Mouse (Mus musculus) urinary bladder, postnatal 36 days (tissue): ENCODE measurements around the gene Mmab.

Source experiments
- DNase-seq, 2 experiments: peaks; one replicate each; pipeline ENCODE4 v3.0.0; 2022; ENCODE audit warnings: low spot score in 2 of 2, mixed read lengths in 1 of 2

The Mmab gene

DNA sequence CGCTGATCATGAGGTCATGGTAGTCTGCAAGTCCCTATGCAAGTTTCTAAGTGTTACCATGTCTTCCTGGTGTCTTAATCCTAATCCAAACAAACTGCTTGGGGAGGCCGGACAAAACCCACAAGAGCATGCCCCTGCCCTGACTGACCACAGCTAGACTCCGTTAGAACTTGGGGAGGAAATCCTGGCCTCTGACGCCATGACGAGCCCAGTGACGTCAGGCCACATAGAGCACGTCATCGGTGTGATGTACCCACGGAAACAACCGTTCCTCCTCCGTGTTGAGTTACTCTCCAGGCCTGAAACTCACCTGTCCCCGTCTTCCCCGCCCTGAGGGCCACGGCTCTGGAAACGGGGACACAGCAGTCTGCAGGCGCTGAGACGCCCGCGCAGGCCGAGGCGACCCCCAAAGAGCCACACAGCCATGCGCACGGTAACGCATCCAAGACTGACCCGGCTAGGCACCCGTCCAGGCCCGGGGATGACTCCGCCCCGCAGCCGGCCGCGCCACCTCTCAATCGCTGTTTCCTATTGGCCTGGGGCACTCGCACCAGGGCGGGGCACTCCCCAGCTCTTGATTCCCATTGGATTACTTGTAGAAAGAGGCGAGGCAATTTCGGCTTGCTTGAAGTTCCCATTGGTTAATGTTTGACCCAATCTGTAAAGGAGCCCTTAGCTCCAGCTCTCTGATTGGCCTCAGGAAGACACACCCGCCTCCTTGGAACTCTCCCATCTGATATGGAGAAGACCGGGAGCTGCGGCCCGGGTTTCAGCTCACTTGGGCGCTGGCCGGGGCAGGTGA, at the start of gene Mmab, which contains the start of gene Mvk:
Gene Mmab, minus strand, starts transcription at position 495 of the 802 bp plus-strand sequence.
Gene Mvk, plus strand, starts transcription at position 704 of the 802 bp plus-strand sequence.
- peak; percentile 96 to 98 for DNase-seq

DNA sequence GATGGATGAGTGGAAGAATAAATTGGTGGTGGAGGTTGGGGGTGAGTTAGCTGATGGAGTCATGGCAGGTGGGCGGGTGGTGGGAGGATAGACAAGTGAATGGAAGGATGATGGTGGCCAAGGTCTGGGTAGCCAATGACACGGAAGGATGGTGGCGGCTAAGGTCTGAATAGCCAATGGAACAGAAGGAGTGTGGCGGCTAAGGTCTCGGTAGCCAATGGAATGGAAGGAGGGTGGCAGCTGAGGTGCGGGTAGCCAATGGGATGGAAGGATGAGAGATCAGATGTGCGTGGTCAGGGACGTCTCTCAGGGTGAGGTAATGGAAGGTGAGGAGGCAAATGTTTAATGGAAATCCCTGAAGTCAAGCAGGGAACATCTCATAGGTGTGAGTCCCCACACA, 46.4 kb upstream of the Mmab start:
- DNase-seq: no peak

DNA sequence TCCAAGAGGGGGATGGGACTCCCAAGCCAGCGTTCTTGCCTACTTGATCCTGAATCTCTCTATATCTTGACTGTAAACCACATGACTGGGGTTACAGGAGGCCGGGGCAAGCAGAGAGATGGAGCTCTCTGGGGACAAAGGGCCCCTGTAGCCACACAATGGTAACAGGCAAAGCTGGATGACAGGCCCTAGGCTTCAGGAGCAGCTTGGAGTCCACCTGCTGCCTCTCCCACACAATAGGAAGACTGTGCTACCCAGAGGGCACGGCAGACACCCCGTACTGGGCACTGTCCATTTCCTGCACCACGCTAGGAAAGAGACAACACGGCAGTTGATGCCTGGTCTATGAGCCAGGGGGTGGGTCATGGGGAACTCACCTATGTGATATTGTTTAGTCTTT, 45.7 kb upstream of the Mmab start:
- no peak for DNase-seq

DNA sequence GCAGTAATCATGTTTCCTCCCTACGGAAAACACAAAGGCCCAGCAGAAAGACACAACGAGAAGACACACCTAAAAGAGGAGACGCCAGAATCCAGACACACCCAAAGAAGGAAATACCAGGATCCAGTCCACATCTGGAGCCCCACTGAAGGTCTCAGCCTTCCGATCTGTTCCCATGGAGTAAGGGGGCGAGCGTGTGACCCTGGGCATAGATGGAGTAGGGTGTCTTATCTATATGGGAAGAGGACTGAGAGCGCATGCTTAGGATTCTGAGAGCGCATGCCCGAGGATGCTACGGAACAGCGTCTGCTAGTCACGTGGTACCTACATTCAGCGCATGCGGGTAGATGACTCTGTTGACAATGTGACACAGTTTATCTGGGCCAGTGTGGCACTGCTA, 41.8 kb upstream of the Mmab start:
- no peak for DNase-seq

DNA sequence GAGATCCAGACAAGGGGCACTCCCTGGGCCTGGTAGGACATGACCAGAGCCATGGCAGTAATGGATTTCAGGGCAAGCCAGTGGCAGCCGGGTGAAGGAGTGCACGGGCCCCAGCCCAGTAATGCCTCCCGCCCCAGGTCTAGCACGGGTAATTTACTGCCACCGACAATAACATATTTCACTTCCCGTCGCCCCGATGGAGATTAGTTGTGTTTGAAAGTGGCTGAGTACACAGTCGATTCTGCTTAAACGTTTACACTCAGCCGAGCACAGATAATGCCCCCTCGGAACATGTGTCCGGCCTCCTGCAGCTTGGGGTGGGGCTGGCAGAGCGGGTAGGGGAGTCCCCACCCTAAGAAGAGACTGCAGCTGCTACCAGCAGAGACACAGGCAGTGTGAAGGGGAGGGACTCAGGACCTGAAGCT, 38.7 kb upstream of the Mmab start:
- no peak for DNase-seq

DNA sequence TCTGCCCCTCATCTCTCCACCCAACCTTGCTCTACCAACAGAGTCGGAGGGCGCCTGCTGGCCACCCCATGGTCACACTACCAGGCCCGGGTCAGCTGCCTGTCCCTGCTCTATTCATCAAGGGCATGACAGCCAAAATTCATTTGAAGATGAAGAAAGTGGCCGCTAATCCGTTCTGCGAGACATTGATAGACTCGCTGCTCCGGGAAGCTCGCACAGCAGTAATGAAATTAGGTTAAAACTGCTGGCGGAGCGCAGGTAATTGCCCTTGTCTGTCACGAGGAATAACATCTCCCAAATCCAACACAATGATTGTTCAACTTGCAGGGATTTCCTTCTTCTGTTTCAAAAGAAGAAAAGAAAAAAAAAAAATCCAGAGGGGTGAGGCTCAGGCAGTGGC, 34.4 kb upstream of the Mmab start:
- no peak for DNase-seq

DNA sequence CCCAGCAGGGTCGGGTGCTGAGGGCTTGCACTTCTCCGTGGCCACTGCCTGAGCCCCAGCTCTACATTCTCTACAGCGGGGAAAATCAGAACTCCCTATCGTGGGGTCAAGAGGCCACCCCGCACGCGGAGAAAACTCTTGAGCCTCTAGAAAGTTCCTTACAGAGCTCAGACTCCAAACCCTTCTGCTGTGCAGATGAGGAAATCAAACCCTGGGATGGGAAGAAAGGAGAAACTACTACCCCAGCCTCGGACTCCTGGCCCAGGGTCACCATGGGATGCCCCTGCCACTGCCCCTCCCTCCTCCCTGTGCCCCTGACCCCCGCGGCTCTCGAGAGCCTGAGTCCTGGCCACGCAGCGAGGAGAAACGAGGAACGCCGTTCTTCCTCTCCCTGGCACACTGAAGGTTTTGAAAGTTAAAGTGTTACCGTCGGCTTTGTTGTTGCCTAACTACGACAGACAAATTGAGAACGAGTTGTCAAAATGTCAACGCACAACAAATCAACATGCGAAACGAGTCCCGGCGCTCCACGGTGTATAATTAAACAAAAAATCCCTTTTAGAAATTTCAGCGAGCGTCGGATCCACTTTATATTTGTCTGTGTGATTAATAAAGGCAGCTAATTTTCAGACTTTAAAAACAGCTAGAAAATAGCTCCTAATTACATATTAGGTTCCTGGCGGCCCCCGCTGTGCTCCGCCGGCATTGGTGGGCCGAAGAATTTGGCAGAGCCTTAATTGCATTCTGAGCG, 31.1 kb upstream of the Mmab start:
- DNase-seq: no peak

DNA sequence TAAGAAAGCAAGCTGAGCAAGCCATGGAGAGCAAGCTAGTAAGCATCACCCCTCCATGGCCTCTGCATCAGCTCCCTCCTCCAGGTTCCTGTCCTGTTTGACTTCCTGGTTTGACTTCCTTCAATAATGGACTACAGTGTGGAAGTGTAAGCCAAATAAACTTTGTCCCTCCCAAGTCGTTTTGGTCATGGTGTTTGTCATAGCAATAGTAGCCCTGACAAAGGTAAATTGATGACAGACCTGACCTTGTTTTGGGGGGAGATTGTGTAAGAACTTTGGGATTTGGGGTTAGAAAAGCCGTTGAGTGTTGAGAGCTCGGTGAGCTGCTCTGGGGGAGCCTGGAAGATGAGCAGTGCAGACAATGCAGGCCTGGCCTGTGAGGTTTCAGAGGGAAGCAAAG, 26.5 kb upstream of the Mmab start:
- no peak for DNase-seq

DNA sequence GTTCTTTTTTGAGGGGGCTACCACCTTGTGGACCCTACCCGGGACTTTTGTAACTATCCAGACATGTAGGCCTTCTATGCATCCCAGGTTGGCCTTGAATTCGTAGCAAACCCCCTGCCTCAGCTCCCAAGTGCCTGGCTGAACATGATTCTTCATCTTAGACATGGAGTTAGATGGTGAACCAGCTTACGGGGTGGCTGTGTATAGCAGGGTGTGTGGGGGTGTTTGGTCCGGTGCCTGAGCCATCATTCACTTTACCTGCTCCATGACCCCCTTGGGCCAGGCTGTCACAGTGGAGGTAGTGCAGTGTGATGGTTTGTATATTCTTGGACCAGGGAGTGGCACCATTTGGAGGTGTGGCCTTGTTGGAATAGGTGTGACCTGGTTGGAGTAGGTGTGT, 24.1 kb upstream of the Mmab start:
- DNase-seq: no peak

DNA sequence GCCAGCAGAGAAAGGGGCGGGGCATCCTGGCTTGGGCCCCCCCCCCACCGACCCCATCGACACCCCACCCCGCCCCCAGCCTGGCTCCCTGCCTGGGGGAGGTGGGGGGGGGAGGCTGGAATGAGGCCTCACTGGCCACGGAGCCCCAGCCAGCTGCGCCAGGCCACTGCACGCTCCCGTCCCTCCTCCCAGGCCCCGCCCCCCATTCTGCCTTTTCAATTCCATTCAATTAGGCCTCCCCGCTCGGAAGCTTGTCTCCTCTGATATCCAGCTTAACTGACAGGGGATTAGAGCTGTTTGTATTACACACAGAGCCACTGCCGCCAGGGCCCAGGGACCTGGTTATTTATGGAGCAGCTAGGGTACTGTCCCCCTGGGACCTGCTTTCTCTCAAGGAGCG, 23.6 kb upstream of the Mmab start:
- DNase-seq: peak in 1 of 2 experiments; percentile 21

DNA sequence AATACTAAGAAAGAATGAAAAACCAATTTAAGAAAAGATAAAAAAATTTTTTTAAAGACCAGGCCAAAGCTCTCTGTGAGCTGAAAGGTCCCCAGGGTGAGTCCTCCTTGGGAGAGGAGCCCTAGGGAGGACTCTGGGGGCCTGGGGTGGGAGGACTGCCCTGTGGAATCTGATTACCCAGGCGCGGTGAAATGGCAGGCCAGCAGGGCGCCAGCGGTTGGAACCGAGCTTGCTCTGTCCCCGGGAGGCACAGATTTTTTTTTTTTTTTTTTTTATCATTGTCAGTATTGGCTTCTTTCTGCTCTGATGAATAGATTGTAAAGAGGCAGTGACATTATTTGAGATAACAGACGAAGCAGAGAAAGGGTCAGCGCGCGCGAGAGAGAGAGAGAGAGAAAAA, 23.2 kb upstream of the Mmab start:
- no peak for DNase-seq

DNA sequence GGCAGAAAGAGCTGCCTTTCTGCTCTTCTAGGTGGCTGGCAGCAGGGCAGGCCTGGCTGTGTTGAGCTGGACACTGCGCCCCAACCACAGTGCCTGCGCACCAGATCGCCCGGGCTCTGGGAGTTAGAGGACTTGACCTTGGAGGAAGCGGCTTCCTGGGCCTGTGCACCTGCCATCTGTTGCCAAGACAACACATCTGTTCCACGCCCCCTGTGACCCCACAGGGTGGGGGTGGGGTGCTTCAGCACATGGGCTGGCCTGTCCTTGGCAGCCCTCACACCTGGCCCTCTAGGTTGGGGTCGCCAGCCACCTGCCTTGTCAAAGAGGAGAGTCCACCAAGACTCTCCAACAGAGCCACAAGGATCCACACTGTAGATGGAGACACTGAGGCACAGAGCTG, 21.8 kb upstream of the Mmab start:
- DNase-seq: no peak

DNA sequence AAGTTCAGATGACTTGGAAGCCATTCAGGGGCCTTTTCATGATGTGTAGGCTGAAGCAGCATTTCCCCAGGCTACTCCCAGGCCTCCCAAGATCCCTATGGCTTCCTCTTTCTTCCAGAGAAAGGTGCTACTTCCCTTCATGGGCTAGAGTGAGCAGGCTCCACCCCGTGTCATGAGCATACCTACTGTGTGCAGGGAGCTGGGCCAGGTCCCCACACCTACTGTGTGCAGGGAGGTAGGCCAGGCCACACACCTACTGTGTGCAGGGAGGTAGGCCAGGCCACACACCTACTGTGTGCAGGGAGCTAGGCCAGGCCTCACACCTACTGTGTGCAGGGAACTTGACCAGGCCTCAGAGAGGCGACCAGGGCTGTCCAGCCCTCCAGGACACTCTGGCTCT, 20.7 kb upstream of the Mmab start:
- DNase-seq: no peak

DNA sequence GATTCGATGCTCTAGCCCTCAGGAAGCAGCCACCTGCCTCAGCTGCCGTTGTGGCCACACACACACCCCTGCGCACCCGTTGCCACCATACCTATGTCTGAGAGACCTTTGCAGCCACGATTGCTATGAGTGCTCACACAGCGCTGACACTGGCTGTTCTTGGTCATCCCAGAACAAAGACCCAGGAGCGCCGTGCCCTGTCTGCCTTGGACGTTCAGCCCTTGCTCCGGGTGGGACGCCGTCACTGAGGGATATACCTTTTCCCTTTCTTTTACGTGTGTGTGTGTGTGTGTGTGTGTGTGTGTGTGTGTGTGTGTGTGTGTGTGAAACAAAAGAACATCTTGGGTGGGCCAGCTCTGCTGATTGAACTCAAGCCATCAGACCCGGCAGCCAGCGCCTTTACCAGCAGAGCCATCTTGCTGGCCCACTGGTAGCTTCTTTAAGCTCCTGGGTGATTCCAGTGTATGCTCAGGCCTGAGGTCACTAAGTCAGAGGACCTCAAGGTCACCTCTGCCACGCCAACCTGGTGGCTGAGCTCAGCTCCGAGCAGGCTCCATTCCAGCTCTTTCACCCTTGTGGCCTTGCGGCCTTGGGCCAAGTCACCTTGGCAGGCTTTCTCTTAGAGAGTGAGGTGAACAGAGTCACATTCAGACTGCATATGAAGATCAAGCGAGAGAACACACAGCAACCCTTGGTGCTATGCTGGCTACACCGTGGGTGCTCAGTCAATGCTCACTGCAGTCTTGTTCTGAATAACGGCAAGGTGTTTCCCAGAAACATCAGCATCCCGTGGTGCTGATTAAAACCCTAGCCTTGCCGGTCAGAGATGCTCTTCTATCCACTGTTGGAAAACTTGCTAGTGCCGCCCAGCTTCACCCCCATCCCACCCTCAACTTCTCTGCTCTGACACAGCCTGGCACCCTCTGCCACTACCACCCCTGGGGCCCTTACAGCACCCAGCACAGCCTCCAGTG, 18.5 kb upstream of the Mmab start:
- DNase-seq: no peak

DNA sequence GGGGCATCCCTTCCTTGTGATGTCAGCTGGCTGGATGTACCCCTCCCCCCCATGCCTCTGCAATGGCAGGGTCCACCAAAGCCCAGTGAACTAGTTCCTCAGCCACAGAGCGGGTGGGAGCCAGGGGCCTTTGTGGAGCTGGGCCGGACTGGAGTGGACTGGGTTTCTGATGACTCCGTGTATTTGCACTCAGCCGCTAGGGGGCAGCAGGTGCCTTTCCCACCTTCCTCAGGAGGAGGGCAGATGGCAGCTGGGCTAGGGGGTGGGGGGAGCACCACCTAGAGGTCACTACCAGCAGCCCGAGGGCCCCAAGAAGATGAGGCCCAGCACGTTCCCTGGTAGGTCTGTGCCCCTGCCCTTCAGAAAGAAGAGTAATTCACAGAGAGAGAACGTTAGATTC, 17.4 kb upstream of the Mmab start:
- peak; percentile 61 to 73 for DNase-seq

DNA sequence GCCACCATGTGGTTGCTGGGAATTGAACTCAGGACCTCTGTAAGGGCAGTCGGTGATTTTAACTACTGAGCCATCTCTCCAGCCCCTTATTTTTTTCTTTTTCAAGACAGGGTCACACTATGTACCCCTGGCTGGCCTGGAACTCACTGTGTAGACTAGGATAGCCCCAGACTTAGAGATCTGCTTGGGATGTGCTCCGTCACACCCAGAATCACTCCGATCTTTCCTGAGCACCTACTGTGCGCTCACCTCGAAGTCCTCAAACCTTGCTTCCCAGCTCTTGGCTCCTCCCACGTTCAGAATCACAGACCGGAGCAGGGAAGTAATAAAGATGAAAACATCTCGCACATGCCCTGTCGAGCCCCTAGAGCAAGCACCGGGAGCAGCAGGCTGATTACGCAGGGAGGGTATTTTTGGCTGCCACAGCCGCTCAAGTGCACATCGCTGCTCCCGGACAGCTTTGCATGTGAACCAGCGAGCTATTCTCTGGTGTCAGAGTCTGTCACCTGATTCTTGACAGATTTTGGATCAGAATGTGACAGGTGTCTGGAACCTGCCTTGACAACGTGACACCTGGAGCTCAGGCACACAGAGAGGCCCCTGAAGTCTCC, 13.2 kb upstream of the Mmab start:
- no peak for DNase-seq

DNA sequence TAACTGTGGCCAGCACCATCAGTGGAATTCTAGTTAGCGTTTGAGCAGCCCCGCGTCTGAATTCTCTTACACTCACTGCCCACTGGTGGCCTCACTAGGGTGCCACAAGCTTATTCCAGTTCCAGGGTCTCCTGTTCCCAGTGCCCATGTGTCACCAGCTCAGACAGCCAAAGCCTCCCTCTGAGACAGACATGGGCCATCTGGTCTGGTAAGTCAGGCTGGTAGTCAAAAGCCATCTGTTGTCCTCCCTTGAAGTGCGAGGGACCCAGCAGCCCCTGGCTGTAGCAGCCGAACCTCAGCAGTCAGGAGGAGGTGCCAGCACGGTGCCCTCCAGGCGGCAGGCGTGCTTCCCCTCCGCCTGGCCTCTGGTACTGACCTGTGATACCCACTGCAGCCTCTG, 12.4 kb upstream of the Mmab start:
- no peak for DNase-seq

DNA sequence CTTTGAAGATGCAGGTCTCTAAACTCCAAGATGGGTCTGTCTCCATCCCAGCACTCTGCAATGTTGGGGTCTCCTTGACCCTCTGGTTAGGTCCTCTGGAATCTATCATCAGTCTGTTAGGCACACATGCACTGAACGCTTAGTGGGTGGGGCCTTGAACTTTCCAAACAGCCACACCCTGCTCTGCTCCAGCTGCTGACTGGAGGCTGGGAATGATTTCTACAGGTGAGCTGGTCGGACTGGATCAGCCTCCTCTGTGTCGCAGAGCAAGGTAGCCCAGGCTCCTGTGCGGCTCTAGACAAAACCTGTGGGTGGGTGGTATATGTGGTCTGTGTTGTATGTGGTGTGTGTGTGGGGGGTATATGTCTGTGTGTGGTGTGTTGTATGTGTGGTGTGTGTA, 5.2 kb upstream of the Mmab start:
- DNase-seq: no peak

DNA sequence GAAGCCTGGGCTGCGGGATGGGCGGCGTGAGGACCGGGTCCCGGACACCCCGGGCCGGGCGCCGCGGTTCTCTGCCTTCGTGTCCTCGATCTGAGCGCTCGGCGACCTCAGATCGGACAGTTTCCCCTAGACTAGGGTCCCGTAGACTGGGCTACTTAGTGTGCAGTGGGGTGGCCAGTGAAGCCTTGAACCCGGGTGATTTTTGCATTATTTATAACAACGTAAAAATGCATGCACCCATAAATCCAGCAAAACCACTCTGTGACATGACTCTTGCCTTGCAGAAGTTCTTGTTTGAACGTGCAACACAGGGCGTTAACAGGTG, 470 bp upstream of the Mmab start:
- no peak for DNase-seq

DNA sequence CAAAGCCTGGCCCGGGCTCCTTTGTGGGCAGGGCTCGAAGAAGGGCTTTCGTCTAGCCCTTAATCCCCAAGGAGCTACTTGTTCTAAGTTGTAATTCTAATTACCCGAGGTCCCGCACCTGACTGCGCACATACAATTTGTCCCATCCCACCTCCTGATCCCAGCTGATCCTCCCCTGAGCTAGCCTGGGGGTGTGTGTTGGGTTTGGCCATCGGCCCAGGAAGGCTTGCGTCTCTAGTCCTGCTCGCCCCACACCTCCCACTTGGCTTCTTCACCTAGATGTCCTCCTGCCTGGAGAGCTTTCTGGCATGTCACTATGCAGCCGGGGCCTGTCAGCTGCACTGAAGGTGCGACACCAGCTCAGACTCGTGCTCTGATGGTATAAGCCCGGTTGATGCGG, 8.3 kb downstream of the Mmab start:
- DNase-seq: no peak

DNA sequence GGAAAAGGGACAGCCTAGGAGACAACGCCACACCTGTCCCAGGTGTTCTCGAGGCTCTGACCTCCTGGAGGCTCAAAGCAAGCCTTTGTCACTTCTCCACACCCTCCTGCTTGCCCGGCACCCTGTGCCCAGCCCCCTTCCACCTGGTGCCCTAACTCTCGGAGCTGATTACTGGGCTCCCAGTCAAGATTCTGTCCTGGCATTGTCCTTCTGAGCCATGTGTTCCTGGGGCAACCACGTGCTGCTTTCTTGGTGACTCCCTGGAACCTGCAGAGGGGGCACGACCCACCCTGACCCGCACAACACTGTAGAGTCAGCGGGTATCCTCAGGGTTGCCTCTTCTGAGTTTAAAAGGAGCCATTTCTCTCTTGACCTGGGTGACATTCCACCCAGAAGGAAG, 9.5 kb downstream of the Mmab start:
- DNase-seq: no peak

DNA sequence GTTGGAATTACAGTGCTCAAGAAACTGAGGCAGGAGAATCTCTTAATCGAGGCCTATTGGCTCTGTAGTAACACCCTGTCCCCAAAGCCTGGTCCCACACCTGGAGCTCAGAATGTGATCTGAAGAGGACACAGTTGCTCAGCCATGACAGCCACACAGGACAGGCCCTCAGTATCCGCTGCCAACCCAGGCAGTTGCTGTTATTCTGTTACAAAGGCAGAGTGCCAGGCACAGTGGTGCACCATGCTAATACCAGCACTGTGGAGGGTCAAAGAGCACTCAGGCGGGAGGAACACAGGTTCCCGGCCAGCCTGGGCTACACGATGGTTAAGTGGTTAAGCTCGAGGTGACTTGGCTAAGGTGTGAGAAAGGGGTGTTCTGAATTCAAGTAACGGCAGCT, 14.1 kb downstream of the Mmab start:
- no peak for DNase-seq
